Mouse (Mus musculus) kidney, adult 18-20 months (tissue): ENCODE measurements at regions not wholly inside any gene's neighbourhood (a gene's known extent, or its start where the extent isn't known, plus 50 kb on each side); places are given as distances from the start of the nearest gene placed in this dataset.
A peak's percentile ranks its signal among the peaks of the same experiment; 100 is the strongest.

Experiments
- DNase-seq: peaks from one replicate; pipeline ENCODE4 v3.0.0; 2021

DNA sequence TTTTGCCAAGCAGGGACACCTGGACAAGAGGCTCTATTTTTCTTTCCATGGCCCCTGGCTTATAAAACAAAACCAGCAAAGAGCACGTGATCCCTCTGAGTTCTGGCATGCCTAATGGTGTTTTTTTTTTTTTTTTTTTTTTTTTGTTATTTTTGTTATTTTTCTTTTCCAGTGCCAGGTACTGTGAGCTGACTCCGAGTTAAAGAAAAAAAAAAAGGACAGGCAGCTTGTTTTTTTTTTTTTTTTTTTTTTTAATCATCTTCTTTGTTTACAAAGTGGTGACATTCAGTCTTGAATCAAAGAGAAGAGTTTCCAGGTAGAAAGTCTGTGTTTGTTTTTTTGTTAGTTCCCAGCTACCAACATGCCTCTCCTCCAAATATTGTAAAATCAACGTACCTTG lies 263.8 kb downstream of the Bcl11a start:
- no peak for DNase-seq

DNA sequence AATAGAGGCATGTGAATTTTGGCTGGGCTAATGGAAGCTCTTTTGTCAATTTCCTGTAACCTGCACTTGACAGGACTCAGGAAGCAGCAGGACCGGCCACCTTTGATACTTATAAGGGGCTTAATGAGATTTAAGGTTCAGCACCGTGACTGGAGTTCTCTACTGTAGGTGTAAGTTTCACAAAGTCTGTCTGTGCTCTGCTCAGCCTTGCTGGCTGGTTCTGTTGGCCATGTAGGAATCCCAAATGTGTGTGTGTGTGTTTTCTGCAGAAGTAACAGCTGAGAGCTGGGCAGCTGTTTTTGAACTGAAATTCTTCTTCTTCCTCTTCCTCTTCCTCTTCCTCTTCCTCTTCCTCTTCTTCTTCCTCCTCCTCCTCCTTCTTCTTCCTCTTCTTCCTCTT lies 264.3 kb downstream of the Bcl11a start:
- DNase-seq = no peak

DNA sequence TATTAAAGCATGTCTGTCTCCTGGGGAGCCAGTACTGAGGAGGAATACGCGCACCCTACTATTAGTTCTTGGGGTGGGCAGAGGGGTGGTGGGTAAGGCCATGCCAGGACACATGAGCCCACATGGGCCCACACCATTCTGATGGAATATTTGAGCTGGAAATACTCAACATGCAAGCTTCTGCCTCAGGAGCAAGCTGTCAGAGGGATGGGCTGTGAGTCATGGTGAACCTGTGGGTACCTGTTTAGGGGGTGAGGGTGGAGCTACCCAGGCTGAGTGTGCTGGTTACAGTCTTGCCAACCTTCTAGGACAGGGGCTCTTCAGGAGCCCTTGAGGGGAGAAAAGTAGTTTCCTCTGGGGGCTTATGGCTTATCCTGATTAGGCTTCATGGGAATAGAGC lies 264.9 kb downstream of the Bcl11a start:
- no peak for DNase-seq

DNA sequence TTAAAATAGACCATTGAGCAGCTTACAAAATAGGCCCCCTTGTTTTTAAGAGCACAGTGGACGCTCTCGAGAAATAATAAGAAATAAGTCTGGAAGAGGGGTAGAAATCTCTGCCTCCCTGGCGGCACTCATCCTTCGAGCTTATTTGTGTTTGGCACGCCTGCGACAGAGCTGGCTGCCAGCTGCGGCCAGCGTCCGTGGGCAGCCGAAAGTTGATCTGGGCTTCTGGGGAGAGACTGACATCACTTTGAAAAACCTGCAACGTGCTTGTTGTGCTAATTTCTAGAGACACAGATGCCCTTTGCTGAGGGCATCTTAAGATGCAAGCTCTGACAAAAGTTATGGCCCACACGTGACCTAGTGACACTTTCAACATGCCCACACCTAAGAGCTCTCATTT lies 269.4 kb downstream of the Bcl11a start:
- DNase-seq = no peak

DNA sequence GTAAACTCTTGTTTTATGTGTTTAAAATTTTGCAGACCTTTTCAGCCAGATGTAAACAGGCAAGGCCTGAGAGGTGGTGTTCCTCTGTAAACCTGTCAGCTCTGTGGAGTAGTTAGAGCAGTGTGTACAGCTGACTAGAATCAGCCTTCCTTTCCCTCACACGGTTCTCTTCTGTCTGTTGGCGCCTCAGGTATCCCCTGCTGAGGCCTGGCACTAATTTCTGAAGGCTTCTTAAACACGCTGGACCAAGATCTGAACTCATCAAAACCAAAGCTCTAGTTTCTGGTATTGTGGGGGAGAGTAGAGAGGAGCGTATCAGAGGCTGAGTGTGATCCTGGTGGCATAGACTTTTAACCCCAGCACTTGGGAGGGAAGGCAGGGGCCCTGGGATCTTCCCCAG lies 270.9 kb downstream of the Bcl11a start:
- no peak for DNase-seq

DNA sequence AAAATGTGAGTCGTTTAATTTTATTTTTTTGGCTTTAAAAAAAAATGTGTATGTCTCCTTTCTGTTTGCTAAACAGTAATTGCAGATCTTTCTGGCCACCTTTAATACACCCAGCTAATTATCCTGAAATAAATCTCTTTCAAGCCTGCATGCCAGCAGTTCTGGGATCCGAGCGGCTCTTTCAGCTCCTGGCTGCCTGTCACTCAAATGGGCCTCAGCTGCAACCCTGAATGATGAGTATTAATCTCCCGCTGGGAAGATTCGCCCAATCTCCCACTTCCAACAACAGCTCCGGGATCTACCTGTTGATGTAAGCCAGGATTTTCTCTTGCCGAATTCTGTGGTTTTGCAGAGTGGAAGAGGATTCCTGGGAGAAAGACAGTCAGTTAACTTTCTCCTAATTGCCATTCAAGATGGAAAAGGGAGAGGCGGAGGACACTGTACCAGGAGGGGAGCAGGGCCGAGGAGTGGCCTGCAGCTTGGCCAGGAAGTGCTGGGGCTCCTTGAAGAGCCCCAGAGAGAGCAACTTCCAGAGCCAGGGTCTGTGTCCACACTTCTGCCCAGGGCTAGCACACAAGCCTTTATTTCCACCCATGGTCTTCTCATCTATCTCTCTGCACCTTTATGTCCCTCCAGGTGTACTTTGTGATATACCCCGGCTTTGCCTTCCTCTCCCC lies 272.2 kb downstream of the Bcl11a start:
- DNase-seq = no peak

DNA sequence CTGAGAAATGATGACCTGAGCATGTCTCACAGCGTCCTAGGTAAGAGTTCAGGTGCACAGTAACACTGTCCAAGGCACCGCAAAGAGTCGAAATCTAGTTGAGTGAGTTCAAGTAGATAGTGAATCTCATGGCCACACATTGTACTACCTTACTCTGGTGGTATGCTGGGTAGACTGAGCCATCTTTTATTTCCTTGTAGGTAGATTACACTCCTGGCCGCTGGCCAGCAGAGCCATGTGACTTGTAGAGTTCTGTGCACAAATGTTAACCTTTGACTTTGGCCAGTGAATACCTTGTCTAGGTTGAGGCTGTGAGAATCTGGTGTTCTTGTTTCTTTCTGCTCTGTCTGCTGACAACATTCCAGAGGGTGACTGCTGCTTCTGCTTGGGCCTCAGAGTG lies 273.0 kb downstream of the Bcl11a start:
- peak; percentile 27 for DNase-seq

DNA sequence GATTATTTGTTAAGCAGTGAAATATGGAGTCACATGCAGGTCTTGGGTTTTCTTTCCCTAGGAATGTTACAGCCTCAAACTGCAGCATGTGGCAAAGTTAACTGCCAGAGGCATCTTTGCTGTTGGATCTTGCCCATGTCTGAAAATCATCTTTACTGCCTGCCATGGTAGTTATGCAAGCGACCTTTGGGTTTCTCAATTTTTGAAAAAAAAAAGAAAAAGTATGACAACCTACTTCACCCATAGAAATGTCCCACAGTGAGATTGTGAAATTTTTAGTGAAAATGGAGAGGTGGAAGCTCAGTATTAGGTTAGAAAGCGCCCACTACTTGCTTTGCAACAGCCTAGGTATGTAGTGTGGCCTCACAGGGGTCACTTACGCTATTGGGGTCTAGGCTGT lies 274.2 kb downstream of the Bcl11a start:
- DNase-seq = no peak

DNA sequence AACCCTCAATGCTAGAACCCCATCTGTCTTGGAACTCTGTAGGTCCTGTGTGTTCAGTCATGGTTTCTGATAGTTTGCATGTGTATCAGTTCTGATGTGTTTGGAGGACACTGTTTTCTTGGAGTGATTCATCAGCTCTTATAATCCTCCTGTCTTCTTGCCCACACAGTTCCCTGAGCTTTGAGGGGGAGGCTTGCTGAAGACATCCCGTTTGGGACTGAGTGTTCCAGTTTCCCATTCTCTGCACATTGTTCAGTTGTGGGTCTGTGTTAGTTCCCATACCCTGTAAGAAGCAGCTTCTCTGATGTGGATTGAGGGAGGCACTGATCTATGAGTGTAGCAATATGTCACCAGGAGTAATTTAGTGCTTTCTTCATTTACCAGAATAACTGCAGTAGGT lies 275.2 kb downstream of the Bcl11a start:
- no peak for DNase-seq

DNA sequence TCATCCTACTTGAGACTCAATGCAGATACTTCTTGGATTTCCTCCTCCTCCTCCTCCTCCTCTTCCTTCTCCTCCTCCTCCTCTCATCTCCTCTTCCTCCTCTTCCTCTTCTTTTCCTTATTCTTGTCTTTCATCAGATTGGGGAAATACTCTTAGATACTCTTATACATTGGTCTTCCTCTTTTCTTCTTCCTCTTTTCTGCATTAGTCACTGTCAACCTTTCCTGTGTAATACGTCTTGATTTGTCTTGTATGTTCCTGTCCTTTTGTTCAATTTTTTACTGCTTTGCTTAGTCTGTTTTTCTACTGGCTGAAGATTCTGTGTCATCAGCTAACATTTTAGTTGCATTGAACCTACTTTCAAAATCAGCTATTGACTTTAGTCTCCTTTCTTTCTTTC lies 279.5 kb downstream of the Bcl11a start:
- no peak for DNase-seq

DNA sequence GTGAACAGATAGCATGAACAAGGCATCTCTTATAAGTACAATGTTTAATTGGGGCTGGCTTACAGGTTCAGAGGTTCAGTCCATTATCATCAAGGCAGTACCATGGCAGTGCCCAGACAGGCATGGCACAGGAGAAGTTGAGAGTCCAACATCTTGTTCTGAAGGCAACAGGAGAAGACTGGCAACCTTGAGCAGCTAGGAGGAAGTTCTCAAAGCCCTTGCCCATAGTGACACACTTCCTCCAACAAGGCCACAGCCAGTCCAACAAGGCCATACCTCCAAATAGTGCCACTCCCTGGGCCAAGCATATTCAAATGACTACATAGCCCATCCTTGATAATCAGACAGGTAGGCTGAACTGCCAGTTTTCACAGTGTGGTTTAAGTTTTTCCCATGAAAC lies 281.2 kb downstream of the Bcl11a start:
- DNase-seq = no peak

DNA sequence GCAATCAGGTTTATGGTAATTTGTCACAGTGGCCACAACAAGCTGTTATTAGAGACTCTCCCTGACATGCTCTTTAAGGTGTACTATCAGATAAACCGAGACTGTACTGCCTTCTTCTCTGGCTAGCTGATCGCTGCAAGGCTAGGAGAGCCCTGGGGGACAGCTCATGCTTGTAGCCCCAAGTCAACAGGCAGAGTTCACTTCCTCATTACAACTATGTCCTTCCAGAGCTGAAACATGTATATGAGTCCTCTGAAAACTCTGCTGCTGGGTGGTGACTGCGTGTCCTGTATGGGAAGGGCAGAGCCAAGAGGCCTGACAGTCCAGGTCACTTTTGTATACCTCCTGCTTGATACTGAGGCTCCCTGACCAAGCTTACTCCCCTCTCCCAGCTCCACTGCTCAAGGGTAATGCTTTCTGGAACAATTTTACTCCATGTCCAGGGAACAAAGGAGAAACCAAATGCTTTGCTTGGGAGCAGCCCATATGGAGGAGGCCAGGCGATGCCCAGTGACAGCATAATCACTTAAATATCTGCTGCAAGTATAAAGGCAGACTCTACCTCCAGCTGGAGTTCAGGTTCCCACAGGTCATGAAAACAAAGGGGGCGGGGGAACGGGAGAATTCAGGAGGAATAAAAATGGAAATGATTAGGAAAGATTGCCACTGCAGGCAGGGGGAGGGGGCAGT lies 284.3 kb downstream of the Bcl11a start:
- no peak for DNase-seq

DNA sequence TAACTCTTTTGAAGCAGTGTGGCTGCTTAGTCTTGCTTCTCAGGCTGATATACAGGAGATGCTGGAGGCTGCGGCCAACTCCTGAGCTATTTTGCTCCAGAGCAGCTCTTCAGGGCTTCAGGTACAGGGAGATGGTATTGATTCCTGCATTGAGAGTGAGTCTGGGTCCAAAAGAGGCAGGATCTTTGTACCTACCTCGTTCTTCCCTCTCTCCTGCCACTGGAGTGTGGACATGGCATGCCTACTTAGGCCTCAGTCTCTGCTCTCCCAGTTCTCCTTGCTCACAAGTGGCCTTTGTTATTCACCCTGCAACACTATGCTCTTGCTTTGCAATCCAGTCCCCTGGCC lies 284.8 kb downstream of the Bcl11a start:
- no peak for DNase-seq

DNA sequence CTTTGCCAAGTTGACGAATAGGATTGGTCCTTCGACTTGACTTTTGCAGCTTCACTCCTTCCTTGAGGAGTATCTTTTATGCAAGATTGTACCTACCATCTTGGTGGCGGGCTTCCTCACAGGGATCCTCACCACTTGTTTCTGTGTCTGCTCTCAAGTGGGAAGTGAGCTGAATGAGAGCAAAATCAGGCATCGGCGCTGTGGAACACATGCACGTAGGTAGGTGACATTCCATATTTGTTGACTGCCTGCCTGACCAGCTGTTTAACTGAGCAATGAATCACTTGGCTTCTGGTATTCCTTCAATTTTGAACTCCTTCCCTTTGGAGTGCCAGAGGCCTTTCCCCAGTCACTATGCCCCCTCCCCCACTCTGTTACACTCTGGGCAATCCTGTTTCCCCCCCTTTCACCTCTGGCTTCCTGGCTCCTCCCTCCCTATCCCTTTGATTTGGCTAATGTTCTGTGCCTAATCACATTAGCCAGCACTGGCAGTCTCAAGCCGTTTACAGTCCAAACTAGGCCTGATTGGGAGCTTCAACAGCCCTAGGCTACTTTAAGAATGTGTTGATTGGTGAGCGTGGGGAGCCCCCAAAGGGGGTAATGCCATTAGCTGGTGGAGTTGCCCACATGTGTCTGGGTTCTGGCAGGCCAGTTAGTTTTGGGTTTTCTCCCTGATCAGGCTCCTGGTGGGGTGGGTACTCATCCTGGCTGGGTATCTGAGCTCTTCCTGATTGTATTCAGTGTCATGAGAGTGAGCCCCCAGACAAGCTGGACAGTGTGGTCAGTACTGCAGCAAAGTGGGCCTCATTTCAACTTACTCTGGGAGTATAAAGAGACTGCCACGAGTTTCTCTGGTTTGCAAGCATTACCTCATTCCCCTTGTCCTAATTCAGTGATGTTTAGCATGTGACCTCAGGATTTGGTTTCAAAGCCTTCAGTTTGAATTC lies 285.8 kb downstream of the Bcl11a start:
- DNase-seq = no peak

DNA sequence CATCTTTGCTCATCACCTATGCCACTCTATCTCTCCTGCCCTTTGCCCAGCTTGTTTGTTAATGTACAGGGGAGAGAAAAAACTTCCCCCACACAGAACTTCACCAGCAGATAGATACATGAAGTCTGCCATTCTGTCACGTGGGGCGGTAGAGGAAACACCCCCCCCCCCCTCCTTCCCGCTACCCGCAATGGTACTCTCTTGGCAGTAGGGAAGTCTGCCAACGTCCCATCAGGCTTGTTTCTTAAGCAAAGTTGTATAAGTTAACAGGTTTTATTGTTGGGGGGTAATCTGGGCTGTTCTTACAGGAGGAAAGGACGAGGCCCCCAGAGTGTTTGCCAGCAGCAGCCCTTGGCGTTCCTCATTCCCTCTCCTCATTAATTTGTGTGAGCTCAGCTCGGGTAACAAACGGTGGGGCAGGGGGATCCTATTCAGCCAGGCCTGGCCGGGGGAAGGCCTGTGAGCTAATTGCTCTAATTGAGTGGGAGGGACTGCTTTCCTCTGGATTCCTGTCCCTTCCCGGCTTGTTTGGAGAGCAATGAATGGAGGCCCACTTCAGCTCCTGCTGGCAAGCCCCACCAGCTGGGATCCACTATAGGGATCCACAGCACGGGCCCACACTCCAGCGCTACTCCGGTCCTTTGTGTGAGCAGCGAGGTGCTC lies 292.5 kb downstream of the Bcl11a start:
- DNase-seq = no peak

DNA sequence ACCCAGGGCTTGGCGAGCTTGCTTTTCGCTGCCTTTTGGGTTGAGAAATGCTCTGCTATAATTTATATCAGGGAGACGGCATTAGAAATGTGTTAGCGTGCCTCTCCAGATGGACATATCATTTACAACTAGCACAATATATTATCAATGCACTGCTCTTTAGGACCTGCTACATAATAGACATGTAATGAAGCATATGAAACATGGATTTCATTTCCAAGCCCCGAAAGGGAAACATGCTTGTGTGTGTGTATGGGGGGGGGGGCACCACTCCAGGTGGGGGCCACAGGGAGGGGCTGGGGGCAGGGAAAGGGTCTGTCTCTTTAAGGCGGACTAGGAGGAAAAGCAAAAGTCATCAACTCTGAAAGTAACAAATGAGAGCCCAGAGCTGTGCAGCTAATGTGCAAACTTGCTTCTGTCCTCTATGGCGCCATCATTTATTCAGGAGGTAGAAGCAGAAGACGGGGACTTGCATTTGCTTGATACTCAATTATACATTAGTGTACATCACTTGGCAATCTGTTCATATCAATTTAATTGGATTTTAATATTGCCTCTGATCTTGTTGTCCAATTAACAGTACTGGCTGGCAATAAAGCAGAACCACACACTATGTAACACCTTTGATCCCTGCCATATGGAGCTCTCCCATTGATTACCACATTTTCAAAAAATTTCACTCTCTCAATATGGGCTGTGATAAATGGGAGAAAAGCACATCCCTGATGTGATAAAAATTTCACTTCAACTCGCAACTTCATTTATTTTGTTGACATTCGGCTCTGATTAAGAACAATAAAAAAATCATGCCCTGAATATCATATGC lies 293.2 kb downstream of the Bcl11a start:
- no peak for DNase-seq

DNA sequence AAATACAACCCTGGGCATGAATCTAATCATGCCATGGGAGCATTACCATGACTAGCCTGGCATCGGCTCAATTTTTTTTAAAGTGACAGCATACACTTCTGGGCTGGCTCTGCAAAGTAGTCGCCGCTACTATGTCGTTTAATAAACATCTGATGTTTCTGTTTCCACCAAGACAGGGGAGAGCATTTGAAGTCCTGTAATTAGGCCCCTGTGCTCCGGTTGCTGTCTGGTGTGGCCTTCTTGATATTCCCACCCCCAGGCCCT lies 293.8 kb downstream of the Bcl11a start:
- DNase-seq = no peak

DNA sequence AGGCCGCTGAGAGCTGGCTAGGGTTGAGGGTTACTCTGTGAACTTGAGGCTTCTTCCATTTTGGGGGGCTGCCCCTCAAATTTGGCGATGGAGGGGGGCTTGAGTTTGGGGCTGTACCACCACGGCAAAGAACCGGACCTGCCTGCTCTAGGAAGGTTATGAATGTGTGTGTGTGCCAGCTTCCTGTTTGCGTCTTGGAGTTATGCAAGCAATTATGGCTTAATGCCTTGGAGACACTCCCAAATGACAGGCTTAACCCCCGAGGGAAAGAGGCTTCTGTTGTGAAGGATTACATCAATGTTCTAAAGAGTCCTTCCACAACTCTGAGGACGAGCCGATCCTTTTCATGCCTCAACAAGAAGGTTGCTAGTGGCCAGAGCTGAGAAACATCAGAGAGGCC lies 294.1 kb downstream of the Bcl11a start:
- DNase-seq = no peak

DNA sequence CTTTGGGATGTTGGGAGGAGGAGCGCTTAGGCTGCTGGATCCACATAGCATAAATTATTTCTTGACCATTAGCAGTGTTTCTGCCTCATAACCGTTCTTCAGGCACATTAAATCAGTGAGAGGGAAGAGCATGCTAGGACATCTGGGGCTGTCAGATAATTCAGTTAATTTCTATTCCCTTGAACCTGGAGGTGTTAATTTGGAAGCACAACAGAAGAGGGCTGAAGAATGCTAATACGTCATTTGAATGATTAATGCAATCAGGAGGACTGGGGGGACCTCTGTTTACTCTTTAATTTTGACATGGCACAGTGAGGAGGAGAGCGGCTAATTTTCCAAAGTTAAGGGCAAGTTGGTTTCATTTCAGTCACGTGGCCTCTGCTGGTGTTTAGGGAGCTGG lies 294.8 kb downstream of the Bcl11a start:
- DNase-seq = no peak

DNA sequence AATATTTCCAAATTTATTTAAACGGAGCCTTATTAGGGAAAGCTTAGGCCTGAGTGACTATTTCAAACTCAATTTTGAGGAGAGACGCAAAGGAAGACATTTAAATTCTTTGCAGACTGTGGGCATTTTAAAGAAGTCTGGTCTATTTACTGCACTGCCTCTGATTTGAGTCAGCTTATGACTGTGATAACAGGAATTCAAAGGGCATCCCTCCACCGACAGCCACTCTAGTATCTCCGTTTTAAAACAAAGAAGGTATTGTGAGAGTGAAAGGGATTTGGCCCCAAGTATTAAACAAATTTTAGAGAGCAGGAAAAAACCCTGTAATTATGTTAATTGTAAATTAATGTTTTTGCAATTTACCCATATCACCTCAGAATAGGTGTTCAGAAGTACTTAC lies 295.4 kb downstream of the Bcl11a start:
- no peak for DNase-seq

DNA sequence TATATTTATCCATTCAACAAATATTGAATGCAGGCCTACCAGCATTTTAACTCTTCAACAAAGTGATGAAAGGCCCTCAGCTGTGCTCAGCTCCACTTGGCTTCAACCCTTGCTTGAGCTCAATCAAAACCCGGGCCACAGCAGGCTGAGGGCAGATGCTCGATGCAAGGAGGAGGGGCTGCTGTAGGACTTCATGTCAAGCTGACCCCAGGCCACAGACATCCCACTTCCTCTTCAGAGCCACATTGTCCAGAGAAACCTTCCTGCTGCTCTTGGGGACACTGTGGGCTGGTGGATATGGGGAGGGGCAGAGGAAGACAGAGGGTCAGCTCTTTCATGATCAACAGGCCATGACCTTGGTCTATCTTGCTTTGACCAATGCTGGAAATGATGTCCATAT lies 299.7 kb downstream of the Bcl11a start:
- DNase-seq = no peak

DNA sequence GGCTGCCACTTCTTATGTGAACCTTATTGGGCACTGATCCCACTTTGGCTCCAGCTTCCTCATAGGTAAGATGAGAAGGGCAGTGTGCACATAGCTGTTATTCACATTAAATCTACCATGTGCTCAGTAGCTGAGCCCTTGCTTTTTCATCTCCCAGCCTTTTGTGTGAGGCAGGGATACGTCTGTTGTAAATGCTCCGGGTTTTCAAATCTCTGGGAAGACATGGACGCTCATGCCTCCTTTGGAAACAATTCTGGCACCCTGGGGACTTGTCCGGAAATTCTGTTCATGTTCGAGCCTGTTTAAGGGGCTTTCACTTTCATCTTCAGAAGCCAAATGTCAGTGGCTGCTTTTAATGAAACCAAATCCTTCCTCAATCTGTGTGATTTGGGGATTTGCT lies 312.7 kb downstream of the Bcl11a start:
- DNase-seq = no peak

DNA sequence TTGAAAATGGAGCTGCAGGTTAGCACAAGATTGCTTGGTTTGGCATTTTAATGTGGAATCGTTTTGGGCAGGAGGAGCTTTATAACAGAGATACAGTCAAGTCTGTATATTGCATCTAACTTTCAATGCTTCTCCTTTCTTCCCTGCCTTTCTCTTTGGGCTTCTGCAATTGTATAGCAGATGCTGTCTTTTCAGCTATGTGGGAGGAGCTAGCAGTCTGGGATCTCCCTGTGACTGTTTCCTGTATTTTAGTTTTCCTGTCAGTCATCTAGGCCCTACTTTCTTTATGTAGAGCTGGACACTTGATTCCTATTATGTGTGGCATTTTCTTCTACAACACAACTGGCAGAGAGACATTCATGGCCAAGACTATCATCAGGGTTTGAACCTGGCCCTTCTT lies 313.5 kb downstream of the Bcl11a start:
- no peak for DNase-seq
